Mouse (Mus musculus): ENCODE measurements around the gene Ggt7. TPM values are rescaled to one million over a fixed set of nuclear protein-coding genes. Genes with fewer than 3 reads are reported as not detected.
"Not testable (repeated sequence)": the region's sequence is repeated elsewhere in the genome, so short reads cannot be mapped to it uniquely, and the experiment has no call there.

Gene Ggt7
- polyA plus RNA-seq, 1 experiment from 2014 or later = 1.0 TPM

DNA sequence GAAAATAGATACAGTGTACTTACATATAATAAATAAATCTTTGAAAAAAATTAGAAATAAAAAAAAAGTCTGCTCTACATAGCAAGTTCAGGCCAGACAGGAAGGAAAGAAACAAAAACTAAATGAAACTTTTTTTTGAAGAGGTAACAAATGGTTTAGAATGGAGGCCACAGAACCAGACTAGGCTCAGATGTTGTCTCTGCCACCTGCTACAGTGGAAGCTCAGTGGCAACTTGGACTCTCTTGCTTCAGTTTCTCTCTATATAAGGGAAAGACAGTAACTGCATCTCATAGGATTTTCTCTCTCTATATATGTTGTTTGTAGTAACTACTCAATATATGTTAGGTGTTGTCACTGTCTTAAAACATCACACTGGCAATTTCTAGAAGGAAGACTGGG is 34.3 kb upstream of the Ggt7 start:
- Histone ChIP-seq H3K9me3 (ENCODE audit: low read length) (no peaks in the 10 kb centered on the region), H3K4me2 (replicated peaks; ENCODE audit: low read depth, low read length) (no peak overlapping the region), H3K27me3 (replicated peaks; ENCODE audit: insufficient read depth, low read length) (no peaks in the 10 kb centered on the region), H3K4me3 (ENCODE audit: low read depth, low read length) (no peak overlapping the region), H3K9ac (replicated peaks; ENCODE audit: low read depth) (no peak overlapping the region), H3K36me3 (ENCODE audit: insufficient read depth, low read length) (no peaks in the 10 kb centered on the region), H3K27ac (ENCODE audit: low read length) (no peak overlapping the region), H3K4me1 (ENCODE audit: insufficient read depth, low read depth, low read length) (no peaks in the 10 kb centered on the region)
- DNase-seq (ENCODE audit: low spot score) (no peak), ATAC-seq (no peak)
- TF ChIP-seq CTCF (IDR thresholded peaks at IDR 0.05) = no peak
- no peak for TF ChIP-seq EP300 (IDR thresholded peaks at IDR 0.05)

DNA sequence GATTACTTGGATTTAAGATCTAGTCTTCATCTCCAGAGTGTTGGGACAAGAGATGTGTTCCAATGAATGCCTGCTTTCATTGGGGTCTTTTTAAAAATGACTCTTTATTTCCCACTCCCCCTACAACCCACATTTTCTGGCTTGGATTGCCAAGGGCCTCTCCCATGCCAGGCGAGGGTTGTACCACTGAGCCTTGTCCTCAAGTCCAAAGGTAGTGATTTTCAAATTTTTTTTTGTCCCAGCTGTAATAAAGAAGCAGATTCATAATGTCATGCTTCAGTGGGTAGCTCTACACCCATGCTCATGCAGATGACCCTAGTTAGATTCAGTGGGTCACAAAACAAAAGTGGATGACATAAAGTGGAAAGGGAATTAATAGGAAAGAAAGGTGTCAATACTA is 28.9 kb upstream of the Ggt7 start:
- Histone ChIP-seq H3K36me3 (ENCODE audit: insufficient read depth, low read length) (no peaks in the 10 kb centered on the region), H3K9ac (replicated peaks; ENCODE audit: low read depth) (no peak overlapping the region), H3K9me3 (ENCODE audit: low read length) (no peaks in the 10 kb centered on the region), H3K4me2 (replicated peaks; ENCODE audit: low read depth, low read length) (no peak overlapping the region), H3K27ac (ENCODE audit: low read length) (no peak overlapping the region), H3K27me3 (replicated peaks; ENCODE audit: insufficient read depth, low read length) (no peaks in the 10 kb centered on the region), H3K4me1 (ENCODE audit: insufficient read depth, low read depth, low read length) (no peaks in the 10 kb centered on the region), H3K4me3 (ENCODE audit: low read depth, low read length) (no peak overlapping the region)
- TF ChIP-seq CTCF (IDR thresholded peaks at IDR 0.05) (no peak), EP300 (IDR thresholded peaks at IDR 0.05) (no peak)
- 53% methylated on average over 1 of the region's 1 CpGs for WGBS
- DNase-seq (ENCODE audit: low spot score) (no peak), ATAC-seq (no peak)

DNA sequence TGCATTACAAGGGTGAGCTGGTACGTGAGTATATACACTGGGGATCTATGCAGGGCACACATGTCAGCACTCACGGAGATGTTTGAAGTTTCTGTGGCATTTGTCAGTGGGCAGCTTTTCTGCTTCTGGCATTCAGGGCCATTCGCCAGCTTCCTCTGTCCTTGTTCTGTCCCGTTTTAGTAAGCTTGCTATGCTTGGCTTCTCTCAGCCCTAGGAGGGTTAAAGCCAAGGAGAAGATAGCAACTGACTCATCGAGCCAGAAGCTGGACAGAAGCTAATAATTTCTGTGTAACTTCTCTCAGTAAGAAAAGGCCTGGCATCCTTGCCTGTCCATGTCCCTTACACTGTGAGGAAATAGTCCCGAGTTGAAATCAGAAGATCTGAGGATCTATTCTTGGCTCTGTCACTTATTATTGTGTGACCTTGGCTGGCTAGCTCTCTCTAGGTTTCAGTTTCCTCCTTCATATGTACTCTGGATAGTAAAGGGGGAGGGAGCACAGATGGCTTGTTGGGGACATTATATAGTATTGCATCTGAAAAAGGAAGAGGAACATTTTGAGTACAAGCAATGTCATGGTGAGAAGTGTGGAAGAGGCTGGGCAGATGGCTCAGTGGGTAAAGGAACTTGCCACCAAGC is 22.9 kb upstream of the Ggt7 start:
- H3K27ac ChIP-seq (ENCODE audit: low read length) = no peak overlapping the region
- no peak for TF ChIP-seq CTCF (IDR thresholded peaks at IDR 0.05)
- TF ChIP-seq EP300 (IDR thresholded peaks at IDR 0.05) = no peak
- no peaks in the 10 kb centered on the region for H3K4me1 ChIP-seq (ENCODE audit: insufficient read depth, low read depth, low read length)
- H3K36me3 ChIP-seq (ENCODE audit: insufficient read depth, low read length) = no peaks in the 10 kb centered on the region
- ATAC-seq = peak; percentile 87
- no peak overlapping the region for H3K9ac ChIP-seq (replicated peaks; ENCODE audit: low read depth)
- H3K27me3 ChIP-seq (replicated peaks; ENCODE audit: insufficient read depth, low read length) = no peaks in the 10 kb centered on the region
- DNase-seq (ENCODE audit: low spot score) = peak; percentile 76
- no peak overlapping the region for H3K4me3 ChIP-seq (ENCODE audit: low read depth, low read length)
- H3K4me2 ChIP-seq (replicated peaks; ENCODE audit: low read depth, low read length) = 0 out of 2 replicates have a peak overlapping the region, but pooled peaks have one; percentile 11
- H3K9me3 ChIP-seq (ENCODE audit: low read length) = no peaks in the 10 kb centered on the region
- WGBS = 41% methylated on average over 6 of the region's 6 CpGs

DNA sequence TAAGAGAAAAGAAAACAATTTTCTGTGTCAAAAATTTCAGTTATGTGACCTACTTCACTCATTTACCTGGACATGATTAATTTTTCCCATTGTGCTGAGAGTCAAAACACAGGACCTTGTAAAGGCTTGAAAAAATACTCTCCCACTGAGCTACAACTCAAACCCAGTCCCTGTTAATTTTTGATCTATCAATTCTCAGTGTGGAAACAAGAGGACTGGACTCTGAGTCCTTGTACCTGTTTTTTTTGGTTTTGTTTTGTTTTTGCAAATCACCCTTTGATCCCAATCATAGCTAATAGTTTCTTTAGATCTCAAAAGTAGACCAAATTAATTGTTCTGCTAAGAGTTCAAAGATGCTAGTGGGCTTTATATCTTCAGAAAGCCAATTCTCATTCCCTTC is 21.7 kb upstream of the Ggt7 start:
- Histone ChIP-seq H3K4me2 (replicated peaks; ENCODE audit: low read depth, low read length) (no peak overlapping the region), H3K27ac (ENCODE audit: low read length) (no peak overlapping the region), H3K9me3 (ENCODE audit: low read length) (no peaks in the 10 kb centered on the region), H3K4me1 (ENCODE audit: insufficient read depth, low read depth, low read length) (no peaks in the 10 kb centered on the region), H3K9ac (replicated peaks; ENCODE audit: low read depth) (no peak overlapping the region), H3K36me3 (ENCODE audit: insufficient read depth, low read length) (no peaks in the 10 kb centered on the region), H3K4me3 (ENCODE audit: low read depth, low read length) (no peak overlapping the region), H3K27me3 (replicated peaks; ENCODE audit: insufficient read depth, low read length) (no peaks in the 10 kb centered on the region)
- DNase-seq (ENCODE audit: low spot score) (no peak), ATAC-seq (no peak)
- no peak for TF ChIP-seq EP300 (IDR thresholded peaks at IDR 0.05)
- TF ChIP-seq CTCF (IDR thresholded peaks at IDR 0.05) = no peak

DNA sequence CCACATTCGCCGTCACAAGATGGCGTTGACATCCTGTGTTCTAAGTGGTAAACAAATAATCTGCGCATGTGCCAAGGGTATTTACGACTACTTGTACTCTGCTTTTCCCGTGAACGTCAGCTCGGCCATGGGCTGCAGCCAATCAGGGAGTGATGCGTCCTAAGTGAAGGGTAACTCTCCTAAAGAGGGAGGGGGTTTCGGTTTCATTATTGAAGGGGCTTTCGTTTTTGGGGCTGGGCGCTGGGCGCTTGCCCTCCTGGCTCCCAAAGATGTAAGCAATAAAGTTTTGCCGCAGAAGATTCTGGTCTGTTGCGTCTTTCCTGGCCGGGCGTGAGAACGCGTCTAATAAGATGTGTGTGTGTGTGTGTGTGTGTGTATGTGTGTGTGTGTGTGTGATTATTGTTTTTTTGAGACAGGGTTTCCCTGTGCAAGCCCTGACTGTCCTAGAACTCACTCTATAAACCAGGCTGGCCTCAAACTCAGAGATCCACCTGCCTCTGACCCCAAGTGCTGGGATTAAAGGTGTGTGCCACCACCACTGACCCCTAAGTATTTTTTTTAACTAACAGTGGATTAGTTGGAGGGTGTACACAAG is 20.5 kb upstream of the Ggt7 start:
- H3K4me3 ChIP-seq (ENCODE audit: low read depth, low read length); H3K4me2 ChIP-seq (replicated peaks; ENCODE audit: low read depth, low read length); H3K4me1 ChIP-seq (ENCODE audit: insufficient read depth, low read depth, low read length); H3K9ac ChIP-seq (replicated peaks; ENCODE audit: low read depth); DNase-seq (ENCODE audit: low spot score); ATAC-seq; H3K27ac ChIP-seq (ENCODE audit: low read length); H3K36me3 ChIP-seq (ENCODE audit: insufficient read depth, low read length); H3K9me3 ChIP-seq (ENCODE audit: low read length); H3K27me3 ChIP-seq (replicated peaks; ENCODE audit: insufficient read depth, low read length): not testable (repeated sequence)
- WGBS = 78% methylated on average over 9 of the region's 19 CpGs

DNA sequence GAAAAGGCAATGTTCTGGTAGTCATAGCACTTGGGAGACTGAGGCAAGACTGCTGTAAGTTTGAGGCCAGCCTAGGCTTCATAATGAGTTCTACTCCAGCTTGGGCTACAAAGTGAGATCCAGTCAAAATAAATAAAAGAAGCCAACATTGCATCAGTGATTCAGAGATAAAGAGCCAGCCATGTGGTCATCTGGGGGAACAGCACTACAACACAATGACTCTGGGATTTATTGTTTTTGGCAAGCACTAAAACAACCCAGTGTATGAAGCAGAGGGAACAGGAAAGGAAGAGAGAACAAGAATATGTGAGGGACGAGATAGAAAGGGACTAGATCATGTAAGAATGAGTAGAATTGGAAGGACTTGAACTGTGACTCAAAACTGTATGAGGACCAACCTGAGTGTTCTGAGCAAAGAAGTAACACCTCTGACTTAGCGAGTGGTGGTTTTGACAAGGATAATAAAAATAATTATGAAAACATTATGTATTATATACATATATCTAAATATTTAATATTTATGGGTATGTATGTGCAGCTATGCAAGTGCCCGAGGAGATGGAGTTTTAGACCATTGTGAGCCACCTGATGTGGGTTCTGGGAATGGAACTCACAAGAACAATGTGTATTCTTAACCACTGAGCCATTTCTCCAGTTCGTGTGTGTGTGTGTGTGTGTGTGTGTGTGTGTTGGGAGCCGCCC is 19.9 kb upstream of the Ggt7 start:
- H3K36me3 ChIP-seq (ENCODE audit: insufficient read depth, low read length) = no peaks in the 10 kb centered on the region
- TF ChIP-seq CTCF (IDR thresholded peaks at IDR 0.05) (no peak), EP300 (IDR thresholded peaks at IDR 0.05) (no peak)
- H3K9me3 ChIP-seq (ENCODE audit: low read length) = no peaks in the 10 kb centered on the region
- no peak overlapping the region for H3K9ac ChIP-seq (replicated peaks; ENCODE audit: low read depth)
- no peak overlapping the region for H3K4me2 ChIP-seq (replicated peaks; ENCODE audit: low read depth, low read length)
- no peaks in the 10 kb centered on the region for H3K27me3 ChIP-seq (replicated peaks; ENCODE audit: insufficient read depth, low read length)
- DNase-seq (ENCODE audit: low spot score) (peak; percentile 12), ATAC-seq (no peak)
- no peaks in the 10 kb centered on the region for H3K4me1 ChIP-seq (ENCODE audit: insufficient read depth, low read depth, low read length)
- no peak overlapping the region for H3K4me3 ChIP-seq (ENCODE audit: low read depth, low read length)
- 67% methylated on average over 5 of the region's 5 CpGs for WGBS
- no peak overlapping the region for H3K27ac ChIP-seq (ENCODE audit: low read length)

All from lung, postnatal 0 days (tissue).